Mouse (Mus musculus) left cerebral cortex, adult 18-20 months (tissue): ENCODE results near the gene Phf12. TPM values are rescaled to one million over a fixed set of nuclear protein-coding genes. Genes with fewer than 3 reads are reported as not detected.
"Not testable (repeated sequence)": the region's sequence is repeated elsewhere in the genome, so short reads cannot be mapped to it uniquely, and the experiment has no call there.

ENCODE experiments used
- DNase-seq, 2 experiments: peaks; one replicate each; pipeline ENCODE4 v3.0.0; 2021 to 2022; ENCODE audit warnings: low spot score in 2 of 2, mixed read lengths in 1 of 2
- total RNA-seq, 2 experiments: library from RNA; stranded (reverse); gene quantifications; 2 replicates each; pipeline ENCODE4 v1.2.3; 2021

Phf12 gene
- total RNA-seq, 2 experiments from 2014 or later: 51.6 to 54.0 TPM

- no peak for DNase-seq
Measured at GRCm38 (mm10) chr11:78030600-78030999, 48.0 kb downstream of the Phf12 start.

GRCm38 (mm10) chr11:78031389-78031788, 48.8 kb downstream of the Phf12 start:
- no peak for DNase-seq

GRCm38 (mm10) chr11:78031947-78032808, 49.6 kb downstream of the Phf12 start, which contains the start of gene Dhrs13:
Dhrs13 (plus strand) TSS chr11:78032280.
- peak; percentile 79 to 88 for DNase-seq

- no peak for DNase-seq
Measured at GRCm38 (mm10) chr11:78032809-78033195, 50.2 kb downstream of the Phf12 start.

GRCm38 (mm10) chr11:78033931-78034617, 51.5 kb downstream of the Phf12 start:
- DNase-seq: no peak

- DNase-seq: no peak
Measured at GRCm38 (mm10) chr11:78036791-78037190, 54.2 kb downstream of the Phf12 start.

- DNase-seq: peak; percentile 38 to 61
Measured at GRCm38 (mm10) chr11:78037831-78038752, 55.5 kb downstream of the Phf12 start, which contains the start of gene Flot2. Flot2 (plus strand) TSS chr11:78037931.

GRCm38 (mm10) chr11:78040878-78041277, 58.3 kb downstream of the Phf12 start:
- DNase-seq: no peak

GRCm38 (mm10) chr11:78042290-78042870, 59.8 kb downstream of the Phf12 start:
- not testable (repeated sequence) for DNase-seq

GRCm38 (mm10) chr11:78044758-78045251, 62.3 kb downstream of the Phf12 start:
- DNase-seq: peak; percentile 9 to 26

GRCm38 (mm10) chr11:78048637-78049036, 66.1 kb downstream of the Phf12 start:
- not testable (repeated sequence) for DNase-seq

- DNase-seq: no peak
Measured at GRCm38 (mm10) chr11:78053078-78053477, 70.5 kb downstream of the Phf12 start.

- no peak for DNase-seq
Measured at GRCm38 (mm10) chr11:78056946-78057345, 74.4 kb downstream of the Phf12 start.

GRCm38 (mm10) chr11:78059833-78060757, 77.5 kb downstream of the Phf12 start:
- DNase-seq: peak; percentile 48 to 49

- no peak for DNase-seq
Measured at GRCm38 (mm10) chr11:78062563-78062962, 80.0 kb downstream of the Phf12 start.

GRCm38 (mm10) chr11:78065906-78066305, 83.4 kb downstream of the Phf12 start:
- no peak for DNase-seq

- DNase-seq: no peak
Measured at GRCm38 (mm10) chr11:78066641-78067040, 84.1 kb downstream of the Phf12 start.

GRCm38 (mm10) chr11:78067566-78067965, 85.0 kb downstream of the Phf12 start:
- DNase-seq: no peak

GRCm38 (mm10) chr11:78069130-78069529, 86.6 kb downstream of the Phf12 start:
- DNase-seq: no peak
